Mouse (Mus musculus) midbrain, postnatal 0 days (tissue): ENCODE data around the gene Rab23. TPM values are rescaled to one million over a fixed set of nuclear protein-coding genes. Genes with fewer than 3 reads are reported as not detected.

ENCODE experiments used
- ATAC-seq: fragments of 200-750 bp; cut with Nextera tagmentation; 2 replicates; pipeline ENCODE4 v1.8.0; 2017; ENCODE audit warnings: moderate number of reproducible peaks, mild to moderate bottlenecking, moderate TSS enrichment, moderate library complexity; ENCODE audit not compliant: low FRiP score
- DNase-seq: peaks from one replicate; pipeline ENCODE4 v3.0.0-alpha.2; 2015; ENCODE audit warnings: low spot score
- H3K27ac ChIP-seq: fragments of 300-500 bp; sonication (generic); 2 replicates; pipeline ENCODE4 v1.5.1; 2014; ENCODE audit warnings: low read depth, mild to moderate bottlenecking, low read length, mixed read lengths
- H3K27me3 ChIP-seq: fragments of 300-500 bp; sonication (generic); 2 replicates; pipeline ENCODE4 v1.6.1; 2014; ENCODE audit warnings: low read length, control low read depth, mixed read lengths; ENCODE audit not compliant: insufficient read depth
- H3K36me3 ChIP-seq: fragments of 300-500 bp; sonication (generic); 2 replicates; pipeline ENCODE4 v1.6.1; 2014; ENCODE audit warnings: low read length, control low read depth, mixed read lengths; ENCODE audit not compliant: insufficient read depth
- H3K4me1 ChIP-seq: fragments of 300-500 bp; sonication (generic); 2 replicates; pipeline ENCODE4 v1.6.1; 2014; ENCODE audit warnings: mild to moderate bottlenecking, control low read depth, antibody characterized with exemption, low read length, mixed read lengths; ENCODE audit not compliant: insufficient read depth
- H3K4me2 ChIP-seq: fragments of 300-500 bp; sonication (generic); 2 replicates; pipeline ENCODE4 v1.6.1; 2014; ENCODE audit warnings: low read depth, mild to moderate bottlenecking, low read length, mixed read lengths; ENCODE audit not compliant: poor library complexity, severe bottlenecking
- H3K4me3 ChIP-seq: fragments of 300-500 bp; sonication (generic); 2 replicates; pipeline ENCODE4 v1.5.1; 2014; ENCODE audit warnings: low read depth, mild to moderate bottlenecking, low read length, moderate library complexity
- H3K9ac ChIP-seq: fragments of 300-500 bp; sonication (generic); replicated peaks from 2 replicates; pipeline ENCODE4 v1.6.1; 2014; ENCODE audit warnings: mild to moderate bottlenecking, low read length, moderate library complexity, mixed read lengths; ENCODE audit not compliant: poor library complexity, severe bottlenecking
- H3K9me3 ChIP-seq: fragments of 300-500 bp; sonication (generic); 2 replicates; pipeline ENCODE4 v1.6.1; 2016; ENCODE audit warnings: low read length, control low read depth
- CTCF ChIP-seq: IDR thresholded peaks from 2 replicates; pipeline ENCODE4 v1.5.1; 2016; ENCODE audit warnings: antibody characterized with exemption, mild to moderate bottlenecking
- WGBS: fragments of 180-500 bp; shearing (Covaris S2); extraction: QIAGEN DNeasy Blood & Tissue Kit; methylation state at CpG from one replicate; pipeline ENCODE4 v1.1.7; 2014; 5-methylcytosine and 5-hydroxymethylcytosine counted together
- polyA plus RNA-seq: library from polyadenylated mRNA; unstranded; fragments of >200 nt; fragmentation: Nextera tagmentation; extraction: Ambion mirVana; gene quantifications from 2 replicates; pipeline ENCODE4 v1.2.1, GENCODE M21; 2015
- total RNA-seq: library from RNA; depleted of rRNA; stranded (reverse); fragments of >200 nt; gene quantifications from 2 replicates; pipeline ENCODE4 v1.2.3, GENCODE M21; 2014

Rab23 gene
- total and polyA plus RNA-seq, 2 experiments from 2014 or later, result 9.3 to 29.8 TPM

DNA sequence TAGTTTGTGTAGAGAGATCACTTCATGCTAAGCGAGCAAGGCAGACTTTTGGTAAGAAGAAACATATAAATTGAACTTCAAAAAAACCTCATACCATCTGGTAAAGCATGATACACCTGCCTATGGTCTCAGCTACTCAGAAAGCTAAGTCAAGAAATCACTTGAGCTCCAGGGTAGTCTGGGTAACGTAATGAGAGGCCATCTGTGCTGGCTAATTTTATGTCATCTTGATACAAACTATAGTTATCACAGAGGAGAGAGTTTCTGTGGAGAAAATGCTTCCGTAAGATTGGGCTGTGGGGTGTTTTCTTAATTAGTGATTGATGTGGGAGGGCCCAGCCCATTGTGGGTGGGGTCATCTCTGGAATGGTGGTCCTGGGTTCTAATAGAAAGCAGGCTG, 25.8 kb upstream of the Rab23 start:
- no peak for DNase-seq
- H3K4me2 ChIP-seq, result no peak overlapping the region
- no peaks in the 10 kb centered on the region for H3K36me3 ChIP-seq
- 89% methylated on average over 3 of the region's 3 CpGs for WGBS
- H3K27ac ChIP-seq, result no peak overlapping the region
- ATAC-seq, result no peak
- H3K4me1 ChIP-seq, result no peaks in the 10 kb centered on the region
- H3K27me3 ChIP-seq, result no peaks in the 10 kb centered on the region
- no peak overlapping the region for H3K9ac ChIP-seq
- no peaks in the 10 kb centered on the region for H3K9me3 ChIP-seq
- no peak for TF ChIP-seq CTCF
- no peak overlapping the region for H3K4me3 ChIP-seq

DNA sequence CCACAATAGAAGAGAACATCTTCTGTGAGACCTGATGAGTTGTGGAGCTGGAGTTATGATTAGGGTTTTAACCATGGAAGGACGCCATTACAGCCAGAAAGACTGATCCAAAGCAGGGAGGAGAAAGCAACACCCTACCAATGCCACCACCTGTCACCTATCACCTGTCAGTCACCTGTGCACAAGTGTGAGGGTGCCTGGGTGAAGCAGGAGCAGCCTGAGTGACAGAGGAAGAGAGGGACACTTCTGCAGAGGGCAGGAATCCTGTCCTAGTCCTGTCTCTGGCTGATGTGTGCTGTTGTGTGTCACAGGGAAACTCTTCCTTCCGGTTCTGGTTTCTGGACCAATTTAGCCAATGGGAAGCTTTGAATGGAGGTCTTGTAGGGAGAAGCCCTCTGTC, 23.7 kb upstream of the Rab23 start:
- H3K36me3 ChIP-seq, result no peaks in the 10 kb centered on the region
- no peaks in the 10 kb centered on the region for H3K27me3 ChIP-seq
- H3K4me1 ChIP-seq, result no peaks in the 10 kb centered on the region
- WGBS, result 85% methylated on average over 2 of the region's 2 CpGs
- H3K4me2 ChIP-seq, result no peak overlapping the region
- no peak overlapping the region for H3K27ac ChIP-seq
- ATAC-seq, result no peak
- TF ChIP-seq CTCF, result no peak
- no peak for DNase-seq
- H3K4me3 ChIP-seq, result no peak overlapping the region
- no peak overlapping the region for H3K9ac ChIP-seq
- H3K9me3 ChIP-seq, result no peaks in the 10 kb centered on the region

DNA sequence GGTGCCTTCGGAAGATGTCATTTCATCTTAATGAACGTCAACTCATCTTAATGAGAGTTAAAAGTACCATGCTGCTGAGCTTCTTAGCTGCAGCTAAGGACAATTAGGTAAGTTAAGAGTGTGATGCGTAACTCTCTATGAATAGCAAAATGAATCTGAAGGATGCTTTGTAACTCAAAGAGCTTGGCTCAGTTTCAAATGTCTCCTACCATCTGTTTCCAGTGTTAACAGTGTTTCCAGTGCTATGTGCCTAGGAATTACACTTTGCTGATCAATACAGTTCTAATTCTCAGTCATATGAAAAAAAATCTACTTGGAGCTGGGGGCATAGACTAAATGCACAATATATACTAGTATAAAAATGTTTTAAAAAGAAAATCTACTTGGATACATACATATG, 18.4 kb upstream of the Rab23 start:
- Histone ChIP-seq H3K9ac (no peak overlapping the region), H3K36me3 (no peaks in the 10 kb centered on the region), H3K9me3 (no peaks in the 10 kb centered on the region), H3K27me3 (no peaks in the 10 kb centered on the region), H3K4me2 (no peak overlapping the region), H3K4me3 (no peak overlapping the region), H3K4me1 (no peaks in the 10 kb centered on the region), H3K27ac (no peak overlapping the region)
- 85% methylated on average over 3 of the region's 3 CpGs for WGBS
- ATAC-seq (no peak), DNase-seq (no peak)
- no peak for TF ChIP-seq CTCF

DNA sequence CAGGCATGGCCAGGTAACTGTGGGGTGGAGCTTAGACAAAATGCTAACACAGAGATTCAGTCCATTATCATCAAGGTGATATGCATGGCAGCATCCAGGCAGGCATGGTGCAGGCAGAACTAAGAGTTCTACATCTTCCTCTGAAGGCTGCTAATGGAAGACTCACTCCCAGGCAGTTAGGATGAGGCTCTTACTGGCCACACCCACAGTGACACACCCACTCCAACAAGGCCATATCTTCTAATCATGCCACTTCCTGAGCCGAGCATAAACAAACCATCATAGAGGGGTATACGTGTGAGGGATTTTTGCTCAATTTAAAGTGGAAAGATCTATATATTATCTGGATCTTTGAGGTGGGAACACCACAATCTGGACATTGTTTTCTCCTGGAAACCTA, 10.1 kb upstream of the Rab23 start:
- Histone ChIP-seq H3K4me1 (no peaks in the 10 kb centered on the region), H3K36me3 (no peaks in the 10 kb centered on the region), H3K4me3 (no peak overlapping the region), H3K9me3 (no peaks in the 10 kb centered on the region), H3K4me2 (no peak overlapping the region), H3K27me3 (no peaks in the 10 kb centered on the region), H3K9ac (no peak overlapping the region), H3K27ac (no peak overlapping the region)
- DNase-seq (no peak), ATAC-seq (no peak)
- TF ChIP-seq CTCF, result no peak
- 76% methylated on average over 2 of the region's 2 CpGs for WGBS

DNA sequence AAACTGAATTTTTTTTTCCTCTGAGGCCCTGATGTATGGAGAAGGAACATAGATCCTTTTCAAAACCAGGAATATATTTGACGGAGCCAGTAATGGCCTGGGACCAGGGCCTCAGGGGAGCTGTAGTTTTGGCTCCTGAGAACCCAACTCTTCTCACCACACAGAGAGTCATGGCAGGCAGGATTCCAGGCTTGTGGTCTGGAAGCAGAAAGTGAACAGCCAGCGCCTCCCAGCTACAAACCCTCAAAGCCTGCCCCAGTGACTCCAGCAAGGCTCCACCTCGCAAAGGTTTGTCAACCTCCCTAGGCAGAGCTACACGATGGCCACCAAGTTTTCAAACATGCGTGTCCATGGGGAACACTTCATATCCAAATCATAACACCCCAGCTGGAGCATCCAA, 7.7 kb upstream of the Rab23 start:
- no peaks in the 10 kb centered on the region for H3K4me1 ChIP-seq
- ATAC-seq (no peak), DNase-seq (no peak)
- H3K4me2 ChIP-seq, result no peak overlapping the region
- H3K36me3 ChIP-seq, result no peaks in the 10 kb centered on the region
- no peaks in the 10 kb centered on the region for H3K27me3 ChIP-seq
- H3K9me3 ChIP-seq, result no peaks in the 10 kb centered on the region
- no peak for TF ChIP-seq CTCF
- no peak overlapping the region for H3K27ac ChIP-seq
- no peak overlapping the region for H3K9ac ChIP-seq
- no peak overlapping the region for H3K4me3 ChIP-seq
- WGBS, result 93% methylated on average over 5 of the region's 5 CpGs

DNA sequence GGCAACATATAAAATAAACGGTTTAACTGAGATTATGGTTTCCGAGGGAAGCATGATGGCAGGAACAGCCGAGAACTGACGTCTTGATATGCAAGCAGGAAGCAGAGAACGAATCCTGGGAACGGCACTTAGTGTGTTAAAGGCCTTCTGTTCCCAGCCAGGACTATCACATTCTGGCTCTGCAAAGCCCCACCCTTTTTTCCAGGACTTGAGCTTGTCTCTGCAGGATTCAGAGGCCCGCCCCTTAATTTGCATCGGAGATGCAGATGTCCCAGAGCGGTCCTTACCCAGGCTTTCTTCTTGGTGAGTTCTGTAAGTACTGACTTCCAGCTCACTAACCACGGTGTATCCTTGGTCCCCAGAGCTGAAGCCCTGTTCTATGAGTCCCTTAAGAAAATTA, 4.9 kb upstream of the Rab23 start:
- H3K4me3 ChIP-seq, result no peak overlapping the region
- H3K27me3 ChIP-seq, result no peaks in the 10 kb centered on the region
- H3K9me3 ChIP-seq, result no peaks in the 10 kb centered on the region
- no peak overlapping the region for H3K4me2 ChIP-seq
- no peak for DNase-seq
- 5% methylated on average over 10 of the region's 10 CpGs for WGBS
- no peak overlapping the region for H3K27ac ChIP-seq
- no peaks in the 10 kb centered on the region for H3K36me3 ChIP-seq
- no peaks in the 10 kb centered on the region for H3K4me1 ChIP-seq
- ATAC-seq, result no peak
- TF ChIP-seq CTCF, result no peak
- no peak overlapping the region for H3K9ac ChIP-seq

DNA sequence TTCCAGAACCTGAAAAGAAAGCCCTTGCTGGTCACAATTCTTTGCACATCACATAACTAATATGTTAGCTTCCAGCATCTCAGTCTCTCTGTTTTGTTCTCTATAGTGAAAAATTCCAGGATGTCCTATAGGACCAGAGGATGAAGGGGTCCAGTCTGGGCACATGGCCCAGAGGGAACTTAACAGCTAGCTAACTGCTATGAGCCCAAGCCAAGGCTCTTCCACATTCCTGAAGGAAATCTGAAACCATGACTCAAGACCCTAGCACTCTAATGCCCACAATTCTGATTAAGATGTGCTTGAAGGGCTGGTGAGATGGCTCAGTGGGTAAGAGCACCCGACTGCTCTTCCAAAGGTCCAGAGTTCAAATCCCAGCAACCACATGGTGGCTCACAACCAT, 2.1 kb upstream of the Rab23 start:
- H3K9me3 ChIP-seq, result no peaks in the 10 kb centered on the region
- no peaks in the 10 kb centered on the region for H3K27me3 ChIP-seq
- no peak overlapping the region for H3K4me3 ChIP-seq
- peaks cover 3% of the 10 kb centered on the region for H3K4me1 ChIP-seq
- no peak overlapping the region for H3K4me2 ChIP-seq
- no peaks in the 10 kb centered on the region for H3K36me3 ChIP-seq
- 92% methylated on average over 1 of the region's 1 CpGs for WGBS
- ATAC-seq, result no peak
- no peak overlapping the region for H3K9ac ChIP-seq
- TF ChIP-seq CTCF, result no peak
- no peak overlapping the region for H3K27ac ChIP-seq
- no peak for DNase-seq
